Comparison of ENCODE assay signal across 24 mouse cellular contexts in the genomic region with DNA sequence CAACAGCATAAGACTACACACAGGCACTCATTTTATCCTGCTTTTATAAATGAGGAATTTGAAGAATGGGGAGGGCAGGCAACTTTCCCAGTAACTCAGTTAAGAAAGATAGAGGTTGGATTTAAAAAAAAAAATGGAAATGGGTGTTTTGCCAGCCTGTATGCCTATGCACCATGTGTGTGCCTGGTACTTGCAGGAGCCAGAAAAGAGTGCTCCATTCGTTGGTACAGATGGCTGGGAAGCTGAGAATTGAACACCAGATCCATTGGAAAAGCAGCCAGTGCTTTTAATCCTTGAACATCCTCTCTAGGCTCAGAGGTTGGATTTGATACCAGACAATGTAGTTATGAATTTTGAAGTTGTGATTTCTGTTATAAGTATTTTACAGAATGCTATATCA.
DNase-seq lines count a peak whose midpoint lies in the region; ATAC-seq and TF ChIP-seq lines count a peak whose summit lies in the region.
"Had no signal": no experiment of that assay in that cellular context is flagged by ENCODE, and none has a peak within 500 bp of the region (broad histone marks: within the 10 kb centered on the region; RNA-seq: fewer than 3 reads in every experiment).

No protein-coding gene starts in this region.

- H3K27ac ChIP-seq in forebrain, embryonic 13.5 days = no peak overlapping the region
- no peak overlapping the region for H3K27ac ChIP-seq in forebrain, embryonic 12.5 days
- H3K27ac ChIP-seq in forebrain, embryonic 15.5 days (replicated peaks) = no peak overlapping the region
- no peak overlapping the region for H3K27ac ChIP-seq in forebrain, embryonic 11.5 days (ENCODE audit: low read depth, low read length)
- H3K27ac ChIP-seq in forebrain, embryonic 16.5 days (ENCODE audit: low read length) = no peak overlapping the region
- H3K27ac ChIP-seq: embryonic facial prominence, embryonic 10.5 days; embryonic facial prominence, embryonic 12.5 days had no signal

- H3K36me3 ChIP-seq in forebrain, embryonic 13.5 days (ENCODE audit: poor library complexity, severe bottlenecking) = no peaks in the 10 kb centered on the region
- no peaks in the 10 kb centered on the region for H3K36me3 ChIP-seq in forebrain, embryonic 12.5 days (replicated peaks)
- H3K36me3 ChIP-seq in forebrain, embryonic 15.5 days = no peaks in the 10 kb centered on the region
- H3K36me3 ChIP-seq in forebrain, embryonic 11.5 days (ENCODE audit: control insufficient read depth, insufficient read depth, low read length) = no peaks in the 10 kb centered on the region
- H3K36me3 ChIP-seq in forebrain, embryonic 16.5 days (ENCODE audit: control insufficient read depth, insufficient read depth) = no peaks in the 10 kb centered on the region
- H3K36me3 ChIP-seq: embryonic facial prominence, embryonic 10.5 days; embryonic facial prominence, embryonic 12.5 days; G1E had no signal

- H3K4me2 ChIP-seq in forebrain, embryonic 13.5 days = no peak overlapping the region
- no peak overlapping the region for H3K4me2 ChIP-seq in forebrain, embryonic 12.5 days
- no peak overlapping the region for H3K4me2 ChIP-seq in forebrain, embryonic 15.5 days (replicated peaks)
- no peak overlapping the region for H3K4me2 ChIP-seq in forebrain, embryonic 11.5 days (ENCODE audit: low read depth, low read length, severe bottlenecking)
- no peak overlapping the region for H3K4me2 ChIP-seq in forebrain, embryonic 16.5 days (ENCODE audit: low read length)
- H3K4me2 ChIP-seq: embryonic facial prominence, embryonic 12.5 days had no signal

- H3K9me3 ChIP-seq in forebrain, embryonic 13.5 days (replicated peaks) = no peaks in the 10 kb centered on the region
- no peaks in the 10 kb centered on the region for H3K9me3 ChIP-seq in forebrain, embryonic 12.5 days
- no peaks in the 10 kb centered on the region for H3K9me3 ChIP-seq in forebrain, embryonic 15.5 days
- H3K9me3 ChIP-seq in forebrain, embryonic 11.5 days (ENCODE audit: control insufficient read depth, low read length) = no peaks in the 10 kb centered on the region
- no peaks in the 10 kb centered on the region for H3K9me3 ChIP-seq in forebrain, embryonic 16.5 days (ENCODE audit: control insufficient read depth, low read length)
- H3K9me3 ChIP-seq: embryonic facial prominence, embryonic 10.5 days; embryonic facial prominence, embryonic 12.5 days; G1E had no signal

- no peaks in the 10 kb centered on the region for H3K4me1 ChIP-seq in forebrain, embryonic 13.5 days
- no peaks in the 10 kb centered on the region for H3K4me1 ChIP-seq in forebrain, embryonic 12.5 days
- H3K4me1 ChIP-seq in forebrain, embryonic 15.5 days = no peaks in the 10 kb centered on the region; the same call in 1 of the 2 replicates
- H3K4me1 ChIP-seq in forebrain, embryonic 11.5 days (replicated peaks; ENCODE audit: control insufficient read depth, insufficient read depth, low read length) = no peaks in the 10 kb centered on the region
- peaks cover 5% of the 10 kb centered on the region; the same call in 1 of the 2 replicates for H3K4me1 ChIP-seq in forebrain, embryonic 16.5 days (replicated peaks; ENCODE audit: control insufficient read depth, insufficient read depth, low read length)
- H3K4me1 ChIP-seq: embryonic facial prominence, embryonic 10.5 days; embryonic facial prominence, embryonic 12.5 days had no signal

- no peak for TF ChIP-seq CTCF in brain, embryonic 14.5 days (IDR thresholded peaks at IDR 0.05; ENCODE audit: borderline replicate concordance, extremely low read depth, insufficient read depth, insufficient read length)

- H3K4me3 ChIP-seq in forebrain, embryonic 13.5 days = no peak overlapping the region
- H3K4me3 ChIP-seq in forebrain, embryonic 12.5 days (replicated peaks) = no peak overlapping the region
- no peak overlapping the region for H3K4me3 ChIP-seq in forebrain, embryonic 15.5 days
- no peak overlapping the region for H3K4me3 ChIP-seq in forebrain, embryonic 11.5 days (ENCODE audit: low read depth, low read length)
- no peak overlapping the region for H3K4me3 ChIP-seq in forebrain, embryonic 16.5 days (replicated peaks; ENCODE audit: low read length)
- H3K4me3 ChIP-seq: embryonic facial prominence, embryonic 10.5 days; embryonic facial prominence, embryonic 12.5 days had no signal

- peak; percentile 66; the same call in 1 of the 2 replicates for ATAC-seq in forebrain, embryonic 13.5 days
- ATAC-seq in forebrain, embryonic 12.5 days (ENCODE audit: low FRiP score) = no peak
- peak; percentile 72 for ATAC-seq in forebrain, embryonic 15.5 days (replicated peaks)
- no peak for ATAC-seq in forebrain, embryonic 11.5 days (replicated peaks; ENCODE audit: low FRiP score)
- ATAC-seq in forebrain, embryonic 16.5 days = peak; percentile 76
- ATAC-seq: activated CD4-positive, CD25-positive, alpha-beta regulatory T cell, adult 4 months; CD4-positive, CD25-positive, alpha-beta regulatory T cell, adult 4 months; Patski had no signal

- no peak for DNase-seq in forebrain, embryonic 11.5 days (ENCODE audit: low spot score)
- DNase-seq in brain, embryonic 14.5 days (ENCODE audit: low read depth) = peak; percentile 67
- DNase-seq in spleen, postnatal 4 days (ENCODE audit: low spot score in 2 of 2) = no peak
- no peak for DNase-seq in natural killer cell, adult 2 months (ENCODE audit: low spot score in 2 of 2)
- DNase-seq: adrenal gland, adult 8-10 months; adrenal gland, postnatal 14 days; adrenal gland, postnatal 36 days; B cell, adult 2 months; cerebellum, adult 11-12 months; cerebellum, adult 2 months; cerebellum, adult 9-10 months; cerebellum, postnatal 10 days; cerebellum, postnatal 25 days had no signal

- H3K9ac ChIP-seq in forebrain, embryonic 13.5 days = no peak overlapping the region
- no peak overlapping the region for H3K9ac ChIP-seq in forebrain, embryonic 12.5 days
- H3K9ac ChIP-seq in forebrain, embryonic 15.5 days (replicated peaks) = no peak overlapping the region
- no peak overlapping the region for H3K9ac ChIP-seq in forebrain, embryonic 11.5 days (ENCODE audit: low read length)
- H3K9ac ChIP-seq in forebrain, embryonic 16.5 days (replicated peaks; ENCODE audit: low read depth, low read length) = no peak overlapping the region
- H3K9ac ChIP-seq: embryonic facial prominence, embryonic 12.5 days had no signal

- TF ChIP-seq POLR2A in brain, embryonic 14.5 days (IDR thresholded peaks at IDR 0.05; ENCODE audit: borderline replicate concordance, extremely low read depth, insufficient read depth, insufficient read length, poor library complexity, severe bottlenecking) = no peak

- H3K27me3 ChIP-seq in forebrain, embryonic 13.5 days = no peaks in the 10 kb centered on the region
- no peaks in the 10 kb centered on the region for H3K27me3 ChIP-seq in forebrain, embryonic 12.5 days
- no peaks in the 10 kb centered on the region for H3K27me3 ChIP-seq in forebrain, embryonic 15.5 days
- H3K27me3 ChIP-seq in forebrain, embryonic 11.5 days (ENCODE audit: control insufficient read depth, insufficient read depth, low read length) = no peaks in the 10 kb centered on the region
- no peaks in the 10 kb centered on the region for H3K27me3 ChIP-seq in forebrain, embryonic 16.5 days (replicated peaks; ENCODE audit: control insufficient read depth, insufficient read depth, low read length)
- H3K27me3 ChIP-seq: CH12.LX; embryonic facial prominence, embryonic 12.5 days; Patski had no signal

- WGBS in forebrain, embryonic 13.5 days = 56% methylated on average over 1 of the region's 1 CpGs
- WGBS in forebrain, embryonic 12.5 days = 68% methylated on average over 1 of the region's 1 CpGs
- WGBS in forebrain, embryonic 15.5 days = 43% methylated on average over 1 of the region's 1 CpGs
- 72% methylated on average over 1 of the region's 1 CpGs for WGBS in forebrain, embryonic 11.5 days
- WGBS in forebrain, embryonic 16.5 days = 51% methylated on average over 1 of the region's 1 CpGs

Comparison
In these comparisons a context has a peak if more than half of its experiments do, and no peak if none do; other contexts are left out.
1. ATAC-seq: peak in forebrain, embryonic 13.5 days (single experiment), forebrain, embryonic 15.5 days (single experiment) and forebrain, embryonic 16.5 days (single experiment); none in forebrain, embryonic 12.5 days (single experiment) and forebrain, embryonic 11.5 days (single experiment).